Mouse (Mus musculus) 416B (cell line): ENCODE measurements at regions not wholly inside any gene's neighbourhood (a gene's known extent, or its start where the extent isn't known, plus 50 kb on each side); places are given as distances from the start of the nearest gene placed in this dataset.
A peak's percentile ranks its signal among the peaks of the same experiment; 100 is the strongest.

Source experiments
- DNase-seq: peaks from one replicate; pipeline ENCODE4 v3.0.0; 2011; ENCODE audit warnings: low read depth

- DNase-seq = no peak
These were observed 613.4 kb upstream of the 4930412O13Rik start for GRCm38 (mm10) chr2:9267675-9268074.

- DNase-seq = no peak
These were observed 597.6 kb upstream of the 4930412O13Rik start for GRCm38 (mm10) chr2:9283441-9283840.

- no peak for DNase-seq
These were observed 595.3 kb upstream of the 4930412O13Rik start for GRCm38 (mm10) chr2:9285800-9286199.

GRCm38 (mm10) chr2:9287077-9287476, 594.0 kb upstream of the 4930412O13Rik start:
- no peak for DNase-seq

- no peak for DNase-seq
These were observed 593.4 kb upstream of the 4930412O13Rik start for GRCm38 (mm10) chr2:9287623-9288022.

GRCm38 (mm10) chr2:9331630-9332352, 549.3 kb upstream of the 4930412O13Rik start:
- no peak for DNase-seq

- peak; percentile 1 for DNase-seq
These were observed 532.1 kb upstream of the 4930412O13Rik start for GRCm38 (mm10) chr2:9348982-9349381.

GRCm38 (mm10) chr2:9349994-9350393, 531.1 kb upstream of the 4930412O13Rik start:
- DNase-seq = no peak

- DNase-seq = no peak
These were observed 528.9 kb upstream of the 4930412O13Rik start for GRCm38 (mm10) chr2:9352190-9352589.

- no peak for DNase-seq
These were observed 521.0 kb upstream of the 4930412O13Rik start for GRCm38 (mm10) chr2:9360020-9360419.

- no peak for DNase-seq
These were observed 513.1 kb upstream of the 4930412O13Rik start for GRCm38 (mm10) chr2:9367801-9368584.

GRCm38 (mm10) chr2:9369572-9369971, 511.5 kb upstream of the 4930412O13Rik start:
- DNase-seq = no peak

GRCm38 (mm10) chr2:9386566-9386965, 494.5 kb upstream of the 4930412O13Rik start:
- no peak for DNase-seq

- no peak for DNase-seq
These were observed 493.0 kb upstream of the 4930412O13Rik start for GRCm38 (mm10) chr2:9388058-9388457.

- no peak for DNase-seq
These were observed 485.6 kb upstream of the 4930412O13Rik start for GRCm38 (mm10) chr2:9395379-9395999.

GRCm38 (mm10) chr2:9401461-9401860, 479.6 kb upstream of the 4930412O13Rik start:
- DNase-seq = no peak

GRCm38 (mm10) chr2:9402281-9402680, 478.8 kb upstream of the 4930412O13Rik start:
- DNase-seq = no peak

- DNase-seq = no peak
These were observed 472.0 kb upstream of the 4930412O13Rik start for GRCm38 (mm10) chr2:9409075-9409474.

- DNase-seq = no peak
These were observed 458.4 kb upstream of the 4930412O13Rik start for GRCm38 (mm10) chr2:9422686-9423085.

GRCm38 (mm10) chr2:9423534-9423933, 457.5 kb upstream of the 4930412O13Rik start:
- DNase-seq = no peak

- DNase-seq = no peak
These were observed 447.7 kb upstream of the 4930412O13Rik start for GRCm38 (mm10) chr2:9433110-9433940.
